Mouse (Mus musculus): ENCODE measurements around the gene Zswim3. TPM values are rescaled to one million over a fixed set of nuclear protein-coding genes. Genes with fewer than 3 reads are reported as not detected.
A peak's percentile ranks its signal among the peaks of the same experiment; 100 is the strongest.

Zswim3 gene
- polyA plus RNA-seq, 1 experiment, result 8.1 TPM

GRCm38 (mm10) chr2:164765841-164766240, 39.1 kb upstream of the Zswim3 start:
- no peak overlapping the region for H3K4me3 ChIP-seq (replicated peaks; ENCODE audit: insufficient read depth, low read depth, low read length)
- H3K27me3 ChIP-seq (ENCODE audit: control insufficient read depth, insufficient read depth, low read length), result no peaks in the 10 kb centered on the region
- 29% methylated on average over 3 of the region's 3 CpGs for WGBS
- no peak for TF ChIP-seq CTCF (IDR thresholded peaks at IDR 0.05; ENCODE audit: borderline replicate concordance, insufficient read depth, low read depth, low read length)
- TF ChIP-seq POLR2A (IDR thresholded peaks at IDR 0.05; ENCODE audit: borderline replicate concordance, insufficient read depth, low read length), result no peak
- H3K27ac ChIP-seq (ENCODE audit: insufficient read depth, low read length), result no peak overlapping the region
- no peak for DNase-seq
- H3K4me1 ChIP-seq (ENCODE audit: control insufficient read depth, insufficient read depth, low read length), result peaks cover 10% of the 10 kb centered on the region; the same call in 1 of the 2 replicates

- 58% methylated on average over 15 of the region's 15 CpGs for WGBS
- no peak for DNase-seq
- Histone ChIP-seq H3K4me1 (ENCODE audit: control insufficient read depth, insufficient read depth, low read length) (no peaks in the 10 kb centered on the region), H3K27me3 (ENCODE audit: control insufficient read depth, insufficient read depth, low read length) (no peaks in the 10 kb centered on the region), H3K27ac (ENCODE audit: insufficient read depth, low read length) (no peak overlapping the region), H3K4me3 (replicated peaks; ENCODE audit: insufficient read depth, low read depth, low read length) (no peak overlapping the region)
- TF ChIP-seq POLR2A (IDR thresholded peaks at IDR 0.05; ENCODE audit: borderline replicate concordance, insufficient read depth, low read length), result no peak
- TF ChIP-seq CTCF (IDR thresholded peaks at IDR 0.05; ENCODE audit: borderline replicate concordance, insufficient read depth, low read depth, low read length), result no peak
These were observed 36.9 kb upstream of the Zswim3 start for GRCm38 (mm10) chr2:164767812-164768540.

DNA sequence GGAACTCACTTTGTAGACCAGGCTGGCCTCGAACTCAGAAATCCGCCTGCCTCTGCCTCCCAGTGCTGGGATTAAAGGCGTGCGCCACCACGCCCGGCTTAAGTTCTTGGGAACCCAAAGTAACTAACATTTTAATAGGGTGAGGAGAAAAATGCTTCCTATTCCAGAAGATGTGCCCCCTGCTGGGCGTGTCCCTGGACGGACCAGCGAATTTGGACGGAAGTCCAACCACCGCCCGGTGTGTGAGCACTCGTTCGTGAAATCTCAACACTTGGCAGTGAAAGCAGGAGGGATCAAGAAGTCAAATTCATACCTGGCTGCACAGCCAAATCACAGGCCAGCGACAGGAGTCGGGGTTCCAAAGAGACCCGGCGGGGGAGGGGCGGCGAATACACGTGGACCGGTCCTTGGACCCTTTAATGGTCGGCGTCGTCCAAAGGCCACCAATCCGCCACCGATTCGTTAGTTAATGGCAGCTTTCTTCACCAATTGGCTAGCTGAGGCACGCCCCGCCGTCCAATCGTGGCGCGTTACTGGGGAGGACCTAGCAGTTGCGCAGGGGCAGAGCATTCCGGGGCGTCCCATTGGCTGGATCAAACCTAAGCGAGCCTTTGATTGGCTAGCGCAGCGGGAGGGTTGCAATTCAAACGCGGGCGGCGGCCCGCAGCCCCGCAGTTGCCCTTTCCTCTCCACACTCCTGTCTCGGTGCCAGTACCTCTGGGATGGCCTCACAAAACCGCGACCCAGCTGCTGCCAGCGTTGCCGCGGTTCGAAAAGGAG, 35.5 kb upstream of the Zswim3 start, which contains the start of gene Ube2c:
Ube2c (plus strand) TSS at position 641 of the 780 bp plus-strand sequence.
- Histone ChIP-seq H3K4me1 (ENCODE audit: control insufficient read depth, insufficient read depth, low read length) (no peaks in the 10 kb centered on the region), H3K27me3 (ENCODE audit: control insufficient read depth, insufficient read depth, low read length) (no peaks in the 10 kb centered on the region), H3K27ac (ENCODE audit: insufficient read depth, low read length) (no peak within 1 kb of the TSS), H3K4me3 (replicated peaks; ENCODE audit: insufficient read depth, low read depth, low read length) (peak within 1 kb of the TSS; percentile 66)
- TF ChIP-seq CTCF (IDR thresholded peaks at IDR 0.05; ENCODE audit: borderline replicate concordance, insufficient read depth, low read depth, low read length) (no peak), POLR2A (IDR thresholded peaks at IDR 0.05; ENCODE audit: borderline replicate concordance, insufficient read depth, low read length) (no peak)
- DNase-seq, result peak; percentile 98 to 99
- 2% methylated on average over 53 of the region's 53 CpGs for WGBS

DNA sequence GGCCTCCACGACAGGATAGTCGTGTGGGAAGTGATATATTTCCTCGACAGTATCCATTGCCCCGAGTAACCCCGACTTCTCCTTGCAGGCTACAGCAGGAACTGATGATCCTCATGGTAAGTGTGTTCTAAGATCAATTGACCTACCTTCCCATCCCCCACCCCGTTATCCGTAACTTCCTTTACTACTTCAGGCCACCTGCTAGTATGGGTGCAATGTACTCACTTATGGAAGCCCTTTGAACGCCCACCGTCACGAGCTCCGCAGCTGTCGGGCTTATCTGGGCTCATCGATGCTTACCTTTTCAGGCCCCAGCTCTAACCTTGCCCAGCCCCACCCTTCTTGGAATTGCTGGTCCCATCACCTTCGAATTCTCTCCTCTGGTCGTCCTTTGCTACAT, 34.6 kb upstream of the Zswim3 start:
- no peak overlapping the region for H3K4me3 ChIP-seq (replicated peaks; ENCODE audit: insufficient read depth, low read depth, low read length)
- no peaks in the 10 kb centered on the region for H3K27me3 ChIP-seq (ENCODE audit: control insufficient read depth, insufficient read depth, low read length)
- no peak for DNase-seq
- H3K4me1 ChIP-seq (ENCODE audit: control insufficient read depth, insufficient read depth, low read length), result no peaks in the 10 kb centered on the region
- 2% methylated on average over 15 of the region's 15 CpGs for whole genome bisulfite sequencing
- TF ChIP-seq CTCF (IDR thresholded peaks at IDR 0.05; ENCODE audit: borderline replicate concordance, insufficient read depth, low read depth, low read length), result no peak
- no peak for TF ChIP-seq POLR2A (IDR thresholded peaks at IDR 0.05; ENCODE audit: borderline replicate concordance, insufficient read depth, low read length)
- no peak overlapping the region for H3K27ac ChIP-seq (ENCODE audit: insufficient read depth, low read length)

- Histone ChIP-seq H3K4me1 (ENCODE audit: control insufficient read depth, insufficient read depth, low read length) (no peaks in the 10 kb centered on the region), H3K27ac (ENCODE audit: insufficient read depth, low read length) (no peak overlapping the region), H3K4me3 (replicated peaks; ENCODE audit: insufficient read depth, low read depth, low read length) (no peak overlapping the region), H3K27me3 (ENCODE audit: control insufficient read depth, insufficient read depth, low read length) (no peaks in the 10 kb centered on the region)
- no peak for DNase-seq
- no peak for TF ChIP-seq POLR2A (IDR thresholded peaks at IDR 0.05; ENCODE audit: borderline replicate concordance, insufficient read depth, low read length)
- no peak for TF ChIP-seq CTCF (IDR thresholded peaks at IDR 0.05; ENCODE audit: borderline replicate concordance, insufficient read depth, low read depth, low read length)
- WGBS, result 59% methylated on average over 8 of the region's 8 CpGs
These were observed 33.8 kb upstream of the Zswim3 start for GRCm38 (mm10) chr2:164771123-164771522.

DNA sequence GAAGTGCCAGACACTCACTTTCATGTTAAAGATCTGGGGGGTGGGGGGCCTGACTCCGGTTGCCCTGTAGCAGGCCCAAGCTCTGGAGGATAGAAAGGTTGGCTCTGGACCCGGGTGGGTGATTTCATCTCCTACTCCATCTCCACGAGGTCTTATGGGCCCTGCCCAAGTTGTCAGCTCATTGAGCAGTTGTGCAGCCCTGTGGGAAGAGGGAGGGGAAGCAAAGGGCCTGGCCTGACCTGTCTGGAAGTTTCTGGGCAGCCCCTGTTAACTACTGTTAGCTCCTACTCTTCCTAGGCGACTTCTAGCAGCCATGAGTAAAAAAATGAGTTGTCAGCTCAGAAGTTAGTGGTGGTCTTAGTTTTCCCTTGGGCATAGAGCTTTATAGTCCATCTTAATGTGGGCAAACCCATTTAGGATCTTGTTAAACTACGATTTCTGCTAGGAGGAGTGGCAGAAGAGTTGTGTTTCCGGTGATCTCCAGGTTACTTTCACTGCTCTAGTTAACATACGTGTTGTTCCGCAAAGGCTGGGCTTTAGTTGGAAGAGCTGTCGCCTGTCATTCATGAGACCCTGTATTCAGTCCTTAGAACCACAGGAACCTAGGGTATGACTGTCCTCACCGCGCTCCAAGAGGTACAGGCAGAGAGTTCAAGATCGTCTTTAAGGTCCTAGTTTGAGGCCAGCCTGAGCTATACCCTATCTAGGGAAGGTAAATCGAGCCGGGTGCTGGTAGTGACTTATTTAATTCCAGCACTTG, 31.5 kb upstream of the Zswim3 start:
- Histone ChIP-seq H3K27ac (ENCODE audit: insufficient read depth, low read length) (no peak overlapping the region), H3K4me3 (replicated peaks; ENCODE audit: insufficient read depth, low read depth, low read length) (no peak overlapping the region), H3K27me3 (ENCODE audit: control insufficient read depth, insufficient read depth, low read length) (no peaks in the 10 kb centered on the region), H3K4me1 (ENCODE audit: control insufficient read depth, insufficient read depth, low read length) (peaks cover 1% of the 10 kb centered on the region; the same call in 1 of the 2 replicates)
- DNase-seq, result no peak
- WGBS, result 80% methylated on average over 14 of the region's 14 CpGs
- TF ChIP-seq CTCF (IDR thresholded peaks at IDR 0.05; ENCODE audit: borderline replicate concordance, insufficient read depth, low read depth, low read length), result no peak
- no peak for TF ChIP-seq POLR2A (IDR thresholded peaks at IDR 0.05; ENCODE audit: borderline replicate concordance, insufficient read depth, low read length)

GRCm38 (mm10) chr2:164773989-164774364, 30.9 kb upstream of the Zswim3 start:
- Histone ChIP-seq H3K27me3 (ENCODE audit: control insufficient read depth, insufficient read depth, low read length) (no peaks in the 10 kb centered on the region), H3K4me1 (ENCODE audit: control insufficient read depth, insufficient read depth, low read length) (peaks cover 7% of the 10 kb centered on the region), H3K27ac (ENCODE audit: insufficient read depth, low read length) (no peak overlapping the region), H3K4me3 (replicated peaks; ENCODE audit: insufficient read depth, low read depth, low read length) (no peak overlapping the region)
- DNase-seq, result no peak
- 86% methylated on average over 5 of the region's 5 CpGs for WGBS
- TF ChIP-seq CTCF (IDR thresholded peaks at IDR 0.05; ENCODE audit: borderline replicate concordance, insufficient read depth, low read depth, low read length), result no peak
- TF ChIP-seq POLR2A (IDR thresholded peaks at IDR 0.05; ENCODE audit: borderline replicate concordance, insufficient read depth, low read length), result no peak

Measured in cerebellum, adult 2 months (tissue).